Mouse (Mus musculus): ENCODE data around the gene Plk5. TPM values are rescaled to one million over a fixed set of nuclear protein-coding genes. Genes with fewer than 3 reads are reported as not detected.

Gene Plk5
- polyA plus RNA-seq, 1 experiment: 11.1 TPM

GRCm38 (mm10) chr10:80389185-80389708 lies 33.0 kb downstream of the Plk5 start:
- H3K27ac ChIP-seq (ENCODE audit: insufficient read depth, low read length): no peak overlapping the region
- H3K9me3 ChIP-seq (replicated peaks; ENCODE audit: control insufficient read depth, insufficient read depth, low read length, poor library complexity, severe bottlenecking): no peaks in the 10 kb centered on the region
- H3K36me3 ChIP-seq (ENCODE audit: control insufficient read depth, insufficient read depth, low read length, poor library complexity, severe bottlenecking): peaks cover 16% of the 10 kb centered on the region
- no peaks in the 10 kb centered on the region for H3K27me3 ChIP-seq (ENCODE audit: control insufficient read depth, insufficient read depth, low read length, poor library complexity, severe bottlenecking)
- no peak overlapping the region for H3K4me3 ChIP-seq (ENCODE audit: low read depth, low read length)
- peaks cover 5% of the 10 kb centered on the region for H3K4me1 ChIP-seq (ENCODE audit: control insufficient read depth, insufficient read depth, low read length)
- TF ChIP-seq POLR2A (IDR thresholded peaks at IDR 0.05; ENCODE audit: insufficient read depth, low read length): no peak
- TF ChIP-seq EP300 (IDR thresholded peaks at IDR 0.05; ENCODE audit: insufficient read depth, low read depth, low read length): no peak
- TF ChIP-seq CTCF (IDR thresholded peaks at IDR 0.05; ENCODE audit: low read depth, low read length): no peak
- H3K9ac ChIP-seq (ENCODE audit: low read depth, poor library complexity, severe bottlenecking): no peak overlapping the region

- Histone ChIP-seq H3K27me3 (ENCODE audit: control insufficient read depth, insufficient read depth, low read length, poor library complexity, severe bottlenecking) (no peaks in the 10 kb centered on the region), H3K9me3 (replicated peaks; ENCODE audit: control insufficient read depth, insufficient read depth, low read length, poor library complexity, severe bottlenecking) (no peaks in the 10 kb centered on the region), H3K9ac (ENCODE audit: low read depth, poor library complexity, severe bottlenecking) (no peak overlapping the region), H3K4me1 (ENCODE audit: control insufficient read depth, insufficient read depth, low read length) (peaks cover 3% of the 10 kb centered on the region), H3K36me3 (ENCODE audit: control insufficient read depth, insufficient read depth, low read length, poor library complexity, severe bottlenecking) (peaks cover 16% of the 10 kb centered on the region), H3K4me3 (ENCODE audit: low read depth, low read length) (no peak overlapping the region), H3K27ac (ENCODE audit: insufficient read depth, low read length) (no peak overlapping the region)
- TF ChIP-seq EP300 (IDR thresholded peaks at IDR 0.05; ENCODE audit: insufficient read depth, low read depth, low read length) (no peak), CTCF (IDR thresholded peaks at IDR 0.05; ENCODE audit: low read depth, low read length) (no peak), POLR2A (IDR thresholded peaks at IDR 0.05; ENCODE audit: insufficient read depth, low read length) (no peak)
Measured at GRCm38 (mm10) chr10:80390697-80391096, 34.4 kb downstream of the Plk5 start.

GRCm38 (mm10) chr10:80392687-80393086 lies 36.4 kb downstream of the Plk5 start:
- Histone ChIP-seq H3K4me1 (ENCODE audit: control insufficient read depth, insufficient read depth, low read length) (peaks cover 3% of the 10 kb centered on the region), H3K27me3 (ENCODE audit: control insufficient read depth, insufficient read depth, low read length, poor library complexity, severe bottlenecking) (no peaks in the 10 kb centered on the region), H3K9me3 (replicated peaks; ENCODE audit: control insufficient read depth, insufficient read depth, low read length, poor library complexity, severe bottlenecking) (no peaks in the 10 kb centered on the region), H3K27ac (ENCODE audit: insufficient read depth, low read length) (no peak overlapping the region), H3K9ac (ENCODE audit: low read depth, poor library complexity, severe bottlenecking) (no peak overlapping the region), H3K4me3 (ENCODE audit: low read depth, low read length) (no peak overlapping the region), H3K36me3 (ENCODE audit: control insufficient read depth, insufficient read depth, low read length, poor library complexity, severe bottlenecking) (peaks cover 16% of the 10 kb centered on the region)
- TF ChIP-seq EP300 (IDR thresholded peaks at IDR 0.05; ENCODE audit: insufficient read depth, low read depth, low read length) (no peak), POLR2A (IDR thresholded peaks at IDR 0.05; ENCODE audit: insufficient read depth, low read length) (no peak), CTCF (IDR thresholded peaks at IDR 0.05; ENCODE audit: low read depth, low read length) (no peak)

GRCm38 (mm10) chr10:80395025-80395627 lies 38.9 kb downstream of the Plk5 start:
- Histone ChIP-seq H3K9me3 (replicated peaks; ENCODE audit: control insufficient read depth, insufficient read depth, low read length, poor library complexity, severe bottlenecking) (no peaks in the 10 kb centered on the region), H3K4me3 (ENCODE audit: low read depth, low read length) (peak overlapping the region; percentile 65), H3K27me3 (ENCODE audit: control insufficient read depth, insufficient read depth, low read length, poor library complexity, severe bottlenecking) (no peaks in the 10 kb centered on the region), H3K9ac (ENCODE audit: low read depth, poor library complexity, severe bottlenecking) (peak overlapping the region; percentile 44), H3K27ac (ENCODE audit: insufficient read depth, low read length) (peak overlapping the region; percentile 40), H3K4me1 (ENCODE audit: control insufficient read depth, insufficient read depth, low read length) (no peaks in the 10 kb centered on the region), H3K36me3 (ENCODE audit: control insufficient read depth, insufficient read depth, low read length, poor library complexity, severe bottlenecking) (peaks cover 16% of the 10 kb centered on the region)
- TF ChIP-seq POLR2A (IDR thresholded peaks at IDR 0.05; ENCODE audit: insufficient read depth, low read length): no peak
- no peak for TF ChIP-seq CTCF (IDR thresholded peaks at IDR 0.05; ENCODE audit: low read depth, low read length)
- TF ChIP-seq EP300 (IDR thresholded peaks at IDR 0.05; ENCODE audit: insufficient read depth, low read depth, low read length): no peak

- H3K27ac ChIP-seq (ENCODE audit: insufficient read depth, low read length): peak overlapping the region; percentile 85
- TF ChIP-seq EP300 (IDR thresholded peaks at IDR 0.05; ENCODE audit: insufficient read depth, low read depth, low read length) (no peak), POLR2A (IDR thresholded peaks at IDR 0.05; ENCODE audit: insufficient read depth, low read length) (no peak), CTCF (IDR thresholded peaks at IDR 0.05; ENCODE audit: low read depth, low read length) (no peak)
- peak overlapping the region; percentile 0; the same call in 1 of the 2 replicates for H3K9ac ChIP-seq (ENCODE audit: low read depth, poor library complexity, severe bottlenecking)
- no peaks in the 10 kb centered on the region for H3K9me3 ChIP-seq (replicated peaks; ENCODE audit: control insufficient read depth, insufficient read depth, low read length, poor library complexity, severe bottlenecking)
- H3K4me3 ChIP-seq (ENCODE audit: low read depth, low read length): peak overlapping the region; percentile 68
- H3K36me3 ChIP-seq (ENCODE audit: control insufficient read depth, insufficient read depth, low read length, poor library complexity, severe bottlenecking): peaks cover 16% of the 10 kb centered on the region
- no peaks in the 10 kb centered on the region for H3K4me1 ChIP-seq (ENCODE audit: control insufficient read depth, insufficient read depth, low read length)
- no peaks in the 10 kb centered on the region for H3K27me3 ChIP-seq (ENCODE audit: control insufficient read depth, insufficient read depth, low read length, poor library complexity, severe bottlenecking)
Measured at GRCm38 (mm10) chr10:80396822-80397523, 40.7 kb downstream of the Plk5 start.

Data from ES-Bruce4 (cell line).